ENCODE assay signal across 19 mouse cellular contexts in genomic region chr12:8338491-8338890, GRCm38 (mm10). TPM values are rescaled to one million over a fixed set of nuclear protein-coding genes. Genes with fewer than 3 reads are reported as not detected.
DNase-seq lines count a peak whose midpoint lies in the region; ATAC-seq and TF ChIP-seq lines count a peak whose summit lies in the region.
"Had no signal": no experiment of that assay in that cellular context is flagged by ENCODE, and none has a peak within 500 bp of the region (broad histone marks: within the 10 kb centered on the region; RNA-seq: fewer than 3 reads in every experiment).

No protein-coding gene starts in this region.

- no peak overlapping the region for H3K4me3 ChIP-seq in forebrain, embryonic 12.5 days (replicated peaks)
- H3K4me3 ChIP-seq in forebrain, embryonic 15.5 days = no peak overlapping the region
- H3K4me3 ChIP-seq in hindbrain, embryonic 12.5 days = no peak overlapping the region
- H3K4me3 ChIP-seq in hindbrain, postnatal 0 days (ENCODE audit: low read length) = no peak overlapping the region
- H3K4me3 ChIP-seq in embryonic facial prominence, embryonic 14.5 days (ENCODE audit: low read depth, low read length) = no peak overlapping the region
- H3K4me3 ChIP-seq: limb, embryonic 15.5 days had no signal

- peak; percentile 24; the same call in 1 of the 2 replicates for ATAC-seq in forebrain, embryonic 12.5 days (ENCODE audit: low FRiP score)
- ATAC-seq in forebrain, embryonic 15.5 days (replicated peaks) = no peak
- ATAC-seq in hindbrain, embryonic 12.5 days (ENCODE audit: low FRiP score) = peak; percentile 38; the same call in 1 of the 2 replicates
- ATAC-seq in hindbrain, postnatal 0 days = no peak
- peak; percentile 49; the same call in 1 of the 2 replicates for ATAC-seq in embryonic facial prominence, embryonic 14.5 days (ENCODE audit: low read depth)

- H3K4me1 ChIP-seq in forebrain, embryonic 12.5 days = peaks cover 25% of the 10 kb centered on the region
- H3K4me1 ChIP-seq in forebrain, embryonic 15.5 days = no peaks in the 10 kb centered on the region
- peaks cover 21% of the 10 kb centered on the region for H3K4me1 ChIP-seq in hindbrain, embryonic 12.5 days
- no peaks in the 10 kb centered on the region for H3K4me1 ChIP-seq in hindbrain, postnatal 0 days (ENCODE audit: insufficient read depth, low read length)
- H3K4me1 ChIP-seq in embryonic facial prominence, embryonic 14.5 days (ENCODE audit: control insufficient read depth, insufficient read depth, low read length) = no peaks in the 10 kb centered on the region

- no peak overlapping the region for H3K4me2 ChIP-seq in forebrain, embryonic 12.5 days
- no peak overlapping the region for H3K4me2 ChIP-seq in forebrain, embryonic 15.5 days (replicated peaks)
- H3K4me2 ChIP-seq in hindbrain, embryonic 12.5 days (replicated peaks) = no peak overlapping the region
- no peak overlapping the region for H3K4me2 ChIP-seq in hindbrain, postnatal 0 days (ENCODE audit: low read depth, low read length)
- H3K4me2 ChIP-seq in embryonic facial prominence, embryonic 14.5 days (ENCODE audit: low read depth, low read length) = no peak overlapping the region
- H3K4me2 ChIP-seq: limb, embryonic 15.5 days had no signal

- TF ChIP-seq CTCF in hindbrain, postnatal 0 days (IDR thresholded peaks at IDR 0.05; ENCODE audit: low read depth) = no peak

- no peaks in the 10 kb centered on the region for H3K27me3 ChIP-seq in forebrain, embryonic 12.5 days
- no peaks in the 10 kb centered on the region for H3K27me3 ChIP-seq in forebrain, embryonic 15.5 days
- no peaks in the 10 kb centered on the region for H3K27me3 ChIP-seq in hindbrain, embryonic 12.5 days
- no peaks in the 10 kb centered on the region for H3K27me3 ChIP-seq in hindbrain, postnatal 0 days (ENCODE audit: insufficient read depth, low read length)
- H3K27me3 ChIP-seq in embryonic facial prominence, embryonic 14.5 days (replicated peaks; ENCODE audit: control insufficient read depth, insufficient read depth, low read length) = no peaks in the 10 kb centered on the region
- H3K27me3 ChIP-seq: limb, embryonic 15.5 days had no signal

- DNase-seq in hindbrain, postnatal 0 days (ENCODE audit: low spot score) = no peak
- DNase-seq in 3134 (ENCODE audit: extremely low read depth, insufficient read length, low spot score) = peak; percentile 60
- DNase-seq in embryonic facial prominence, embryonic 14.5 days (ENCODE audit: low spot score) = no peak
- DNase-seq in adrenal gland, postnatal 10 days = no peak
- no peak for DNase-seq in frontal cortex, postnatal 25 days (ENCODE audit: low spot score in 2 of 2)
- DNase-seq: B cell, adult 2 months; cerebellum, postnatal 10 days; kidney, postnatal 14 days; lung, postnatal 14 days; retina, postnatal 1 day; thymus, postnatal 14 days had no signal

- H3K9me3 ChIP-seq in forebrain, embryonic 12.5 days = no peaks in the 10 kb centered on the region
- no peaks in the 10 kb centered on the region for H3K9me3 ChIP-seq in forebrain, embryonic 15.5 days
- H3K9me3 ChIP-seq in hindbrain, embryonic 12.5 days (replicated peaks) = no peaks in the 10 kb centered on the region
- no peaks in the 10 kb centered on the region for H3K9me3 ChIP-seq in hindbrain, postnatal 0 days (ENCODE audit: low read length)
- no peaks in the 10 kb centered on the region for H3K9me3 ChIP-seq in embryonic facial prominence, embryonic 14.5 days (ENCODE audit: control insufficient read depth, low read length)
- H3K9me3 ChIP-seq: G1E; limb, embryonic 15.5 days had no signal

- 50% methylated on average over 4 of the region's 4 CpGs for WGBS in forebrain, embryonic 12.5 days
- 40% methylated on average over 4 of the region's 4 CpGs for WGBS in forebrain, embryonic 15.5 days
- 61% methylated on average over 4 of the region's 4 CpGs for WGBS in hindbrain, embryonic 12.5 days
- 53% methylated on average over 4 of the region's 4 CpGs for WGBS in hindbrain, postnatal 0 days
- 52% methylated on average over 4 of the region's 4 CpGs for WGBS in embryonic facial prominence, embryonic 14.5 days

- H3K36me3 ChIP-seq in forebrain, embryonic 12.5 days (replicated peaks) = peaks cover 35% of the 10 kb centered on the region
- peaks cover 14% of the 10 kb centered on the region; the same call in 1 of the 2 replicates for H3K36me3 ChIP-seq in forebrain, embryonic 15.5 days
- H3K36me3 ChIP-seq in hindbrain, embryonic 12.5 days = peaks cover 18% of the 10 kb centered on the region
- peaks cover 9% of the 10 kb centered on the region; the same call in 1 of the 2 replicates for H3K36me3 ChIP-seq in hindbrain, postnatal 0 days (ENCODE audit: insufficient read depth, low read length)
- peaks cover 49% of the 10 kb centered on the region for H3K36me3 ChIP-seq in embryonic facial prominence, embryonic 14.5 days (ENCODE audit: control insufficient read depth, insufficient read depth, low read length)

- H3K27ac ChIP-seq in forebrain, embryonic 12.5 days = peak overlapping the region; percentile 53; the same call in 1 of the 2 replicates
- no peak overlapping the region for H3K27ac ChIP-seq in forebrain, embryonic 15.5 days (replicated peaks)
- H3K27ac ChIP-seq in hindbrain, embryonic 12.5 days = 0 out of 2 replicates have a peak overlapping the region, but pooled peaks have one; percentile 49
- H3K27ac ChIP-seq in hindbrain, postnatal 0 days = no peak overlapping the region
- H3K27ac ChIP-seq in embryonic facial prominence, embryonic 14.5 days (replicated peaks; ENCODE audit: low read depth, low read length) = no peak overlapping the region
- H3K27ac ChIP-seq: limb, embryonic 15.5 days had no signal

- no peak overlapping the region for H3K9ac ChIP-seq in forebrain, embryonic 12.5 days
- no peak overlapping the region for H3K9ac ChIP-seq in forebrain, embryonic 15.5 days (replicated peaks)
- no peak overlapping the region for H3K9ac ChIP-seq in hindbrain, embryonic 12.5 days
- no peak overlapping the region for H3K9ac ChIP-seq in hindbrain, postnatal 0 days (replicated peaks; ENCODE audit: low read length)
- H3K9ac ChIP-seq in embryonic facial prominence, embryonic 14.5 days (ENCODE audit: low read depth, low read length) = no peak overlapping the region
- H3K9ac ChIP-seq: limb, embryonic 15.5 days had no signal

RNA-seq across cellular contexts. Expression of gene Hs1bp3, which starts 25.3 kb away (rescaled TPM):
- polyA plus RNA-seq in forebrain, embryonic 12.5 days (2016; fragmentation: Nextera tagmentation; extraction: Ambion mirVana) = 11.5 and 11.7 TPM in 2 replicates
- 11.0 and 11.6 TPM in 2 replicates for polyA plus RNA-seq in forebrain, embryonic 15.5 days (2015; fragmentation: Nextera tagmentation; extraction: Ambion mirVana)
- polyA plus RNA-seq in hindbrain, embryonic 12.5 days (2016; fragmentation: Nextera tagmentation; extraction: Ambion mirVana) = 13.2 and 14.6 TPM in 2 replicates
- 3.8 and 6.3 TPM in 2 replicates for total RNA-seq in hindbrain, postnatal 0 days (2014; rRNA removed)
- 5.5 and 6.5 TPM in 2 replicates for polyA plus RNA-seq in hindbrain, postnatal 0 days (2015; fragmentation: Nextera tagmentation; extraction: Ambion mirVana)
- 10.4 and 12.4 TPM in 2 replicates for polyA plus RNA-seq in embryonic facial prominence, embryonic 14.5 days (2014; fragmentation: Nextera tagmentation; extraction: Ambion mirVana)
- 10 to 100 TPM; 11.0 to 16.9 TPM for total RNA-seq in adrenal gland, postnatal 10 days (2021)

RNA-seq across cellular contexts. Expression of gene Gdf7, which starts 36.7 kb away (rescaled TPM):
- polyA plus RNA-seq in forebrain, embryonic 12.5 days (2016; fragmentation: Nextera tagmentation; extraction: Ambion mirVana) = 0.27 and 0.34 TPM in 2 replicates
- polyA plus RNA-seq in forebrain, embryonic 15.5 days (2015; fragmentation: Nextera tagmentation; extraction: Ambion mirVana) = 0.13 and 0.19 TPM in 2 replicates
- 1.9 and 2.3 TPM in 2 replicates for polyA plus RNA-seq in hindbrain, embryonic 12.5 days (2016; fragmentation: Nextera tagmentation; extraction: Ambion mirVana)
- 0.83 and 3.6 TPM in 2 replicates for total RNA-seq in hindbrain, postnatal 0 days (2014; rRNA removed)
- 0.36 and 0.54 TPM in 2 replicates for polyA plus RNA-seq in hindbrain, postnatal 0 days (2015; fragmentation: Nextera tagmentation; extraction: Ambion mirVana)
- polyA plus RNA-seq in embryonic facial prominence, embryonic 14.5 days (2014; fragmentation: Nextera tagmentation; extraction: Ambion mirVana) = 0.24 and 0.54 TPM in 2 replicates
- total RNA-seq in adrenal gland, postnatal 10 days (2021) = under 1 TPM in 1 of 2 experiments, not detected in 1; 0.18 TPM
- total RNA-seq: G1E; gastrocnemius, adult 18-20 months; monocyte, adult 5-6 weeks had no signal
- polyA plus RNA-seq: G1E; intestine, embryonic 14.5 days had no signal

Comparison
In these comparisons a context has a peak if more than half of its experiments do, and no peak if none do; other contexts are left out.
1. ATAC-seq: peak in forebrain, embryonic 12.5 days (single experiment), hindbrain, embryonic 12.5 days (single experiment) and embryonic facial prominence, embryonic 14.5 days (single experiment); none in forebrain, embryonic 15.5 days (single experiment) and hindbrain, postnatal 0 days (single experiment).
2. H3K27ac ChIP-seq: peak in forebrain, embryonic 12.5 days (single experiment) and hindbrain, embryonic 12.5 days (single experiment); none in forebrain, embryonic 15.5 days (single experiment), hindbrain, postnatal 0 days (single experiment) and embryonic facial prominence, embryonic 14.5 days (single experiment).